Mouse (Mus musculus) embryonic facial prominence, embryonic 12.5 days (tissue): ENCODE results near the gene Tyw3. TPM values are rescaled to one million over a fixed set of nuclear protein-coding genes. Genes with fewer than 3 reads are reported as not detected.
"Not testable (repeated sequence)": the region's sequence is repeated elsewhere in the genome, so short reads cannot be mapped to it uniquely, and the experiment has no call there.

ENCODE experiments used
- ATAC-seq: fragments of 200-750 bp; cut with Nextera tagmentation; 2 replicates; pipeline ENCODE4 v1.8.0; 2017; ENCODE audit not compliant: insufficient number of reproducible peaks, insufficient read depth, low FRiP score, low TSS enrichment
- H3K27ac ChIP-seq: fragments of 300-500 bp; sonication (generic); 2 replicates; pipeline ENCODE4 v1.5.1; 2016; ENCODE audit warnings: mild to moderate bottlenecking
- H3K27me3 ChIP-seq: fragments of 300-500 bp; sonication (generic); 2 replicates; pipeline ENCODE4 v1.6.1; 2016; ENCODE audit warnings: mild to moderate bottlenecking, moderate library complexity
- H3K36me3 ChIP-seq: fragments of 300-500 bp; sonication (generic); 2 replicates; pipeline ENCODE4 v1.6.1; 2016; ENCODE audit warnings: mild to moderate bottlenecking
- H3K4me1 ChIP-seq: fragments of 300-500 bp; sonication (generic); 2 replicates; pipeline ENCODE4 v1.6.1; 2016
- H3K4me2 ChIP-seq: fragments of 300-500 bp; sonication (generic); replicated peaks from 2 replicates; pipeline ENCODE4 v1.6.1; 2016; ENCODE audit warnings: mild to moderate bottlenecking, moderate library complexity
- H3K4me3 ChIP-seq: fragments of 300-500 bp; sonication (generic); 2 replicates; pipeline ENCODE4 v1.5.1; 2016; ENCODE audit warnings: mild to moderate bottlenecking
- H3K9ac ChIP-seq: fragments of 300-500 bp; sonication (generic); 2 replicates; pipeline ENCODE4 v1.6.1; 2016; ENCODE audit warnings: mild to moderate bottlenecking, moderate library complexity
- H3K9me3 ChIP-seq: fragments of 300-500 bp; sonication (generic); 2 replicates; pipeline ENCODE4 v1.6.1; 2016; ENCODE audit warnings: mild to moderate bottlenecking, moderate library complexity
- WGBS: fragments of 180-500 bp; shearing (Covaris S2); methylation state at CpG from one replicate; pipeline ENCODE4 v1.1.7; 2016; 5-methylcytosine and 5-hydroxymethylcytosine counted together
- polyA plus RNA-seq: library from polyadenylated mRNA; unstranded; fragments of >200 nt; fragmentation: Nextera tagmentation; extraction: Ambion mirVana; gene quantifications from 2 replicates; pipeline ENCODE4 v1.2.1, GENCODE M21; 2016

Tyw3 gene
- polyA plus RNA-seq, result 18.2 and 18.3 TPM in 2 replicates

GRCm38 (mm10) chr3:154596934-154597554 lies at the start of gene Tyw3:
Tyw3 (minus strand) TSS chr3:154597104.
- ATAC-seq, result peak; percentile 95
- peak within 1 kb of the TSS; percentile 72 for H3K4me3 ChIP-seq
- no peaks in the 10 kb centered on the region for H3K9me3 ChIP-seq
- under 1% methylated on average over 38 of the region's 38 CpGs for whole genome bisulfite sequencing
- H3K4me1 ChIP-seq, result no peaks in the 10 kb centered on the region
- H3K9ac ChIP-seq, result peak within 1 kb of the TSS; percentile 75
- H3K27ac ChIP-seq, result peak within 1 kb of the TSS; percentile 96
- peak within 1 kb of the TSS; percentile 61 for H3K4me2 ChIP-seq
- no peaks in the 10 kb centered on the region for H3K27me3 ChIP-seq
- peaks cover 22% of the 10 kb centered on the region for H3K36me3 ChIP-seq

- WGBS, result 80% methylated on average over 5 of the region's 5 CpGs
- no peak overlapping the region for H3K4me3 ChIP-seq
- no peak overlapping the region for H3K4me2 ChIP-seq
- no peak overlapping the region for H3K9ac ChIP-seq
- no peaks in the 10 kb centered on the region for H3K4me1 ChIP-seq
- ATAC-seq, result no peak
- H3K27me3 ChIP-seq, result no peaks in the 10 kb centered on the region
- no peaks in the 10 kb centered on the region for H3K9me3 ChIP-seq
- no peaks in the 10 kb centered on the region for H3K36me3 ChIP-seq
- H3K27ac ChIP-seq, result no peak overlapping the region
Observed at GRCm38 (mm10) chr3:154633091-154633490, 36.2 kb upstream of the Tyw3 start.

GRCm38 (mm10) chr3:154631281-154631680 lies 34.4 kb upstream of the Tyw3 start:
- H3K4me1 ChIP-seq, H3K36me3 ChIP-seq, H3K27ac ChIP-seq, H3K9me3 ChIP-seq, H3K4me2 ChIP-seq, H3K9ac ChIP-seq, ATAC-seq, H3K4me3 ChIP-seq, H3K27me3 ChIP-seq: not testable (repeated sequence)
- WGBS, result 88% methylated on average over 2 of the region's 2 CpGs

GRCm38 (mm10) chr3:154628284-154628683 lies 31.4 kb upstream of the Tyw3 start:
- Histone ChIP-seq H3K36me3 (no peaks in the 10 kb centered on the region), H3K27me3 (no peaks in the 10 kb centered on the region), H3K9ac (no peak overlapping the region), H3K27ac (no peak overlapping the region), H3K4me2 (no peak overlapping the region), H3K4me1 (no peaks in the 10 kb centered on the region), H3K4me3 (no peak overlapping the region), H3K9me3 (no peaks in the 10 kb centered on the region)
- ATAC-seq, result peak; percentile 52; the same call in 1 of the 2 replicates

- Histone ChIP-seq H3K4me2 (no peak overlapping the region), H3K9ac (no peak overlapping the region), H3K4me1 (no peaks in the 10 kb centered on the region), H3K9me3 (no peaks in the 10 kb centered on the region), H3K27me3 (no peaks in the 10 kb centered on the region), H3K4me3 (no peak overlapping the region), H3K27ac (no peak overlapping the region), H3K36me3 (peaks cover 19% of the 10 kb centered on the region; the same call in 1 of the 2 replicates)
- 86% methylated on average over 4 of the region's 4 CpGs for WGBS
- ATAC-seq, result no peak
Observed at GRCm38 (mm10) chr3:154616106-154616505, 19.2 kb upstream of the Tyw3 start.

GRCm38 (mm10) chr3:154615304-154615703 lies 18.4 kb upstream of the Tyw3 start:
- no peaks in the 10 kb centered on the region for H3K9me3 ChIP-seq
- no peak overlapping the region for H3K27ac ChIP-seq
- peaks cover 23% of the 10 kb centered on the region; the same call in 1 of the 2 replicates for H3K36me3 ChIP-seq
- H3K27me3 ChIP-seq, result no peaks in the 10 kb centered on the region
- H3K4me2 ChIP-seq, result no peak overlapping the region
- no peak overlapping the region for H3K4me3 ChIP-seq
- ATAC-seq, result no peak
- no peaks in the 10 kb centered on the region for H3K4me1 ChIP-seq
- H3K9ac ChIP-seq, result no peak overlapping the region
- 84% methylated on average over 7 of the region's 7 CpGs for WGBS

- Histone ChIP-seq H3K27me3 (no peaks in the 10 kb centered on the region), H3K4me2 (no peak overlapping the region), H3K9me3 (no peaks in the 10 kb centered on the region), H3K36me3 (peaks cover 23% of the 10 kb centered on the region; the same call in 1 of the 2 replicates), H3K4me1 (no peaks in the 10 kb centered on the region), H3K4me3 (no peak overlapping the region), H3K27ac (no peak overlapping the region), H3K9ac (no peak overlapping the region)
- no peak for ATAC-seq
- 90% methylated on average over 8 of the region's 8 CpGs for WGBS
Observed at GRCm38 (mm10) chr3:154614771-154615170, 17.9 kb upstream of the Tyw3 start.

GRCm38 (mm10) chr3:154611888-154612287 lies 15.0 kb upstream of the Tyw3 start:
- 85% methylated on average over 3 of the region's 3 CpGs for WGBS
- Histone ChIP-seq H3K4me2 (no peak overlapping the region), H3K36me3 (peaks cover 26% of the 10 kb centered on the region; the same call in 1 of the 2 replicates), H3K9me3 (no peaks in the 10 kb centered on the region), H3K4me3 (no peak overlapping the region), H3K4me1 (no peaks in the 10 kb centered on the region), H3K27ac (no peak overlapping the region), H3K27me3 (no peaks in the 10 kb centered on the region), H3K9ac (no peak overlapping the region)
- ATAC-seq, result no peak

GRCm38 (mm10) chr3:154607896-154608295 lies 11.0 kb upstream of the Tyw3 start:
- H3K4me2 ChIP-seq, result no peak overlapping the region
- no peaks in the 10 kb centered on the region for H3K9me3 ChIP-seq
- no peaks in the 10 kb centered on the region for H3K4me1 ChIP-seq
- no peak overlapping the region for H3K4me3 ChIP-seq
- H3K27ac ChIP-seq, result no peak overlapping the region
- ATAC-seq, result no peak
- H3K36me3 ChIP-seq, result peaks cover 24% of the 10 kb centered on the region; the same call in 1 of the 2 replicates
- WGBS, result 76% methylated on average over 1 of the region's 1 CpGs
- no peaks in the 10 kb centered on the region for H3K27me3 ChIP-seq
- no peak overlapping the region for H3K9ac ChIP-seq

GRCm38 (mm10) chr3:154604871-154605270 lies 8.0 kb upstream of the Tyw3 start:
- H3K4me2 ChIP-seq, result no peak overlapping the region

GRCm38 (mm10) chr3:154602141-154602540 lies 5.2 kb upstream of the Tyw3 start:
- no peak overlapping the region for H3K4me2 ChIP-seq
- no peak overlapping the region for H3K27ac ChIP-seq
- 0 out of 2 replicates have a peak, but pooled peaks cover 5% of the 10 kb centered on the region for H3K36me3 ChIP-seq
- H3K4me3 ChIP-seq, result no peak overlapping the region
- no peaks in the 10 kb centered on the region for H3K9me3 ChIP-seq
- no peak for ATAC-seq
- H3K27me3 ChIP-seq, result no peaks in the 10 kb centered on the region
- H3K9ac ChIP-seq, result no peak overlapping the region
- no peaks in the 10 kb centered on the region for H3K4me1 ChIP-seq

More at GRCm38 (mm10) chr3:154604871-154605270, 8.0 kb upstream of the Tyw3 start:
- H3K4me3 ChIP-seq, result no peak overlapping the region
- H3K9me3 ChIP-seq, result no peaks in the 10 kb centered on the region
- H3K9ac ChIP-seq, result no peak overlapping the region
- H3K36me3 ChIP-seq, result 0 out of 2 replicates have a peak, but pooled peaks cover 9% of the 10 kb centered on the region
- no peaks in the 10 kb centered on the region for H3K27me3 ChIP-seq
- no peaks in the 10 kb centered on the region for H3K4me1 ChIP-seq
- no peak for ATAC-seq
- 70% methylated on average over 5 of the region's 5 CpGs for WGBS
- H3K27ac ChIP-seq, result no peak overlapping the region

GRCm38 (mm10) chr3:154597561-154597960 lies 657 bp upstream of the Tyw3 start:
- H3K9ac ChIP-seq, result peak overlapping the region; percentile 75
- H3K9me3 ChIP-seq, result no peaks in the 10 kb centered on the region
- no peaks in the 10 kb centered on the region for H3K27me3 ChIP-seq
- no peaks in the 10 kb centered on the region for H3K4me1 ChIP-seq
- ATAC-seq, result peak; percentile 11; the same call in 1 of the 2 replicates
- H3K36me3 ChIP-seq, result peaks cover 17% of the 10 kb centered on the region
- 29% methylated on average over 7 of the region's 7 CpGs for WGBS
- peak overlapping the region; percentile 61 for H3K4me2 ChIP-seq
- H3K4me3 ChIP-seq, result peak overlapping the region; percentile 72
- H3K27ac ChIP-seq, result peak overlapping the region; percentile 96; the same call in 1 of the 2 replicates
